Mouse (Mus musculus): Measurements from ENCODE around the gene Il25.

Gene Il25

DNA sequence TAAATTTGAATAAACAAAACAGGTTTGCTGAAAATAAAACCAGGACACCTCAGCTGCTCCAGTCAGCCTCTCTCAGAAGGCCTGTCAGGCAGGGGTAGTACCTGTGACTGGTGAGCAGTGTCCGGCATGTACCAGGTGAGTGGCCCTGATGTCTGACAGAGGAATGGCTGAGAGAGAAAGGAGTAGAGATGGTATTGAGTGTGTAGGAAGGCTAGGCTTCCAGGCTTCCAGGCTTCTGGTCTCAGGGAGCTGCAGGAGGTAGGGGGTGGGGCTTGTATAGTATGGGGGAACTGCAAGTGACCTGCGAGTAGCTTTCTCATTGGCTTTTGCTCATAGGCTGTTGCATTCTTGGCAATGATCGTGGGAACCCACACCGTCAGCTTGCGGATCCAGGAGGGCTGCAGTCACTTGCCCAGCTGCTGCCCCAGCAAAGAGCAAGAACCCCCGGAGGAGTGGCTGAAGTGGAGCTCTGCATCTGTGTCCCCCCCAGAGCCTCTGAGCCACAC lies at the start of gene Il25:
TSS of gene Il25 (plus strand) at position 51 of the 506 bp plus-strand sequence.
- DNase-seq (ENCODE audit: low read depth, low spot score): no peak

DNA sequence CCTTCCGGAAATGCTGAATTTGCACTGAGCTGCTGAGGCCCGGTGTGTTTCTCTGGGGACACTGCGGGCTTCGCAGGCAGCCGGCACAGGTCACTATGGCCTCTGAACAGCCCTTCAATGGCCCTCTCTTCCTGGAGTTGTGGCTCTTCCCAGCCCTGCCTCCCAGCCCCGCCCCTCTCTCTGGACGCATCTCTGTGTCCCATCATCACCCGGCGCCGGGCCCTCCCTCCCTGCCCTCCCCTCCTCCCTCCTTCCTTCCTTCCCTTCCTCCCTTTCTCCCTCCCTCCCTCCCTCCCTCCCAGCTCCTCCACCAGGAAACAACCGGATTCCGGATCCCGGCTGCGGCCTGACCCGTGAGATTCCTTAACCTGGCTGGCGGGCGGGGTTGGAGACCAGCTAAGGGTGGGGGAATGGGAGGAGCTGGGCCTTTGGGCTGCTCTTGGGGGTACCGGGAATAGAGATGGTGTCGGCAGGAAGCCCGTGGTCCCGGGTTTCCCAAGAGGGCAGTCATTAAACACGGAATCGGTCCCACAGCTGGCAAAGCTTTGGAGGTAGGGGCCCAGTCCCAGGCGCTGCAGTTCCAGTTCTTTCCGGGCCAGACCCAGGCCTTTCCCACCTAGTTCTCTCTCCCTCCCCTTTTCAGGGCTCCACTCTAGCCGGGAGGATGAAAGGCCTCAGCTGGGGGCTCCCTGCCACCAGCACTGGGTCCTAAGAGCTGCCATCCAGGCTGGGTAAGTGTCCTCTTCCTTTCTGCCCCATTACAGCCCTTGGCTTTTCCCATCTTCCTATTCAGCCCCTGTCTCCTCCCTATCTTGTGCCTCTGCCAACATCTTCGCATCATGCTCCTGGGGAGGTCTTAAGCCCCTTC lies 49.1 kb upstream of the Il25 start, which contains the start of the genes Bcl2l2 and Gm20521:
TSS of gene Bcl2l2 (plus strand) at position 224 of the 868 bp plus-strand sequence.
TSS of gene Gm20521 (plus strand) at position 288 of the 868 bp plus-strand sequence.
- DNase-seq (ENCODE audit: low read depth, low spot score): peak; percentile 64

DNA sequence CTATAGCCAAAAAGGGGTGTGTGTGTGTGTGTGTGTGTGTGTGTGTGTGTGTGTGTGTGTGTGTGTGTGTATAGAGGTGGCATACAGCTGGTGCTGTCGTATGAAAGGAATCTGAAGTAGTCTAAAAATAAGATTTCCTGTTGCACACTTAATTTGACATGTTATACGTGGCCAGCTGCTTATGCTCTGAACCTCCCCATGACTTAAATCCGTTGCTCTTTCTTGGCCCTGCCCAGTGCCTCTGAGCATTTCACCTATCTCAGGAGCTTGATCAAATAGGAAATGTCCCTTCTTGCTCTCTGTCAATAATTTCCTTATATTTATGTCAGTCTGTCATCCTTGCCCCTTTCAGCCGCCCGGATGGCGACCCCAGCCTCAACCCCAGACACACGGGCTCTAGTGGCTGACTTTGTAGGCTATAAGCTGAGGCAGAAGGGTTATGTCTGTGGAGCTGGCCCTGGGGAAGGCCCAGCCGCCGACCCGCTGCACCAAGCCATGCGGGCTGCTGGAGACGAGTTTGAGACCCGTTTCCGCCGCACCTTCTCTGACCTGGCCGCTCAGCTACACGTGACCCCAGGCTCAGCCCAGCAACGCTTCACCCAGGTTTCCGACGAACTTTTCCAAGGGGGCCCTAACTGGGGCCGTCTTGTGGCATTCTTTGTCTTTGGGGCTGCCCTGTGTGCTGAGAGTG lies 48.3 kb upstream of the Il25 start:
- no peak for DNase-seq (ENCODE audit: low read depth, low spot score)

DNA sequence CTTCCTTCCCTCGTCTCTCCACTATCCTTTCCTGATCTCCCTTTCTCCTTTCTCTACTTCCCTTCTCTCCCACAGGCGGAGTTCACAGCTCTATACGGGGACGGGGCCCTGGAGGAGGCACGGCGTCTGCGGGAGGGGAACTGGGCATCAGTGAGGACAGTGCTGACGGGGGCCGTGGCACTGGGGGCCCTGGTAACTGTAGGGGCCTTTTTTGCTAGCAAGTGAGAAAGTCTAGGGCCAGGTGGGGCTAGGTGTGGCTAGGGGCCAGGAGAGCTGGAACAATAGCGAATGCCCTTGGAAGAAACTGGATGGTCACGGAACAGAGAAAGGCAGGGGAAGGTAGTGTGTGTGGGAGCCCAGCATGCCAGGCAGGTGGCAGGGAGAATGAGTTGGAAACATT lies 47.2 kb upstream of the Il25 start:
- no peak for DNase-seq (ENCODE audit: low read depth, low spot score)

DNA sequence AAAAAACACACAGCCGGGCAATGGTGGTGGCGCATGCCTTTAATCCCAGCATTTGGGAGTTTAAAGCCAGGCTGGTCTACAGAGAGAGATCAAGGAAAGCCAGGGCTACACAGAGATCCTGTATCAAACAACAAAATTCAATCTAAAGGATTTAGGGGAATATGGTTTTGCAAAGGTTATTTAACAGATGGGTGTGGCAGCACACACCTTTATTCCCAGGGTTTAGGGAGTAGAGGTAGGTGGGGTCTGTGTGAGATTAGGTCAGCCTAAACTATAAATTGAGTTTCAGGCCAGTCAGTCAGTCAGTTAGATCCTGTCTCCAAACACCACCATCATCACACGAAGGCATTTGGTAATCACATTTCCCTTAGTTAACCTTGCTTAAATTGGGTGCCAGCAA lies 40.3 kb upstream of the Il25 start, which contains the start of gene Pabpn1:
TSS of gene Pabpn1 (plus strand) at position 301 of the 400 bp plus-strand sequence.
- DNase-seq (ENCODE audit: low read depth, low spot score): no peak

DNA sequence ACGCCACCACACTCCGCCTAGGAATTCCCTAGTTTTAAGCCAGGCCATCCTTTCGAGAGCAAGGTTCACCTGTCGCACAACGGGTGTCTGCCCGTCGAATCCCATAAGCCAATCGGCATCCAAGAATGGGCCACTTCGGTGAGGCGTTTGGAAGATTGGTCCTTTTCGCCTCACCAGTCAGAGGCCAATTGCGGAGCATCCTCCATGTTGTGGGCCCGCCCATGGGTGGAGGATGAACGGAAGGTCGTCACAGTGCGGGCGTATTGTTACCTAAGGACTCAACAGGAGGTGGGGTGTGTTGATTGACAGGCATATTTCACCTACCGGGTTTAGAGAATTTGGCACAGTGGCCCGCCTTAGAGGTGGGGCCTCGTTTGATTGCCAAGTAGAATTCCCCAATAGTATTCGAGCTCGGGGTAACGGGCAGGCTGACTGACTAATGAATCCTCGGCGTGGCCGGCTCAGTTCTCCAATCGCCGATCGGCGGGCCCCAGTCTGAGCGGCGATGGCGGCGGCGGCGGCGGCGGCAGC lies 38.8 kb upstream of the Il25 start:
- DNase-seq (ENCODE audit: low read depth, low spot score): peak; percentile 98

DNA sequence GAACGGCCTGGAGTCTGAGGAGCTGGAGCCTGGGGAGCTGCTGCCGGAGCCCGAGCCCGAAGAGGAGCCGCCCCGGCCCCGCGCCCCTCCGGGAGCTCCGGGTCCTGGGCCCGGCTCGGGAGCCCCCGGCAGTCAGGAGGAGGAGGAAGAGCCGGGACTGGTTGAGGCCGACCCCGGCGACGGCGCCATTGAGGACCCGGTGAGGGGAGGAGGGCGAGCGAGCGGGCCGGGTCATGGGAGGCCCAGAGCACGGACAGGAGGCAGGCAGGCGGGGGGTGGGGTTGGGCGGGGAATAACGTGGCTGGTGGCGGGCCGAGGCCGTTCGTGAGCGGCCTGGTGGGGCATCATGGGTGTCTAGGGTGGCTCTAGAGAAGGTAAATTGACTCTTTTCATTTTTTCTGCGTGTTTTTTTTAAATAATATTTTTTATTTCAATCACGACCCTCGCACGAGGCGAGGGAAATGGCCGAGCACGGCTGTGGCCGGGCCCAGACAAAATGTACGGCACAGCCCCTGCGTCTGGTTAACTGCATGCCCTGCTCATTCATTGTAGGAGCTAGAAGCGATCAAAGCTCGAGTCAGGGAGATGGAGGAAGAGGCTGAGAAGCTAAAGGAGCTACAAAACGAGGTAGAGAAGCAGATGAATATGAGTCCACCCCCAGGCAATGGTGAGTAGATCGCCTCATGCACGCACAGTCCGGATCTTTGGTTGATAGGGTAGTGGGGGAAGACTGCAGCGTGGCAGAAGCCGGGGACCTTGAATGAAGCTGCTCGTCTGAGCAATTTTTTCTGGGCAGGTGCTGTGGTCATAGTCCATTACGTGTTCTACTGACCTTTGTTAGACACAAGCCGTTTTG lies 38.0 kb upstream of the Il25 start:
- DNase-seq (ENCODE audit: low read depth, low spot score): peak; percentile 69

DNA sequence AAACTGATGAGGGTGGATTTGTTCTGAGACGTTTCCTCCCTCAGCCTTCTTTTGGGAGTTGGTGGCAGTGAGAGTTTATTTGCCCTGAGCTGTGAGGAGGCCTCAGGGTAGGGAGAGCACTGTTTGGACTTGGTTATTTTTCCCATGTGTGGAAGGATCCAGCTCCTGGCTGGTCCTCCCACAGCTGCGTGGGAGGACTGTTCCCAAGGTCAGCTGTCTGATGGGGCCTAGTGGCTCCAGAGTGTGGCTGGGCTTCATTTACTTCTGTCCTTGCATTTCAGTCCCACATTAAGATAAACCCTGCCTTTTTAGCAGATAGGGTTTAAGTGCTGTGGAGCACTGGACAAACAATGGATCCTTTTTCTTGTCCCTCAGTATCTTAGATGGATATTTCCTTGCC lies 35.0 kb upstream of the Il25 start:
- no peak for DNase-seq (ENCODE audit: low read depth, low spot score)

DNA sequence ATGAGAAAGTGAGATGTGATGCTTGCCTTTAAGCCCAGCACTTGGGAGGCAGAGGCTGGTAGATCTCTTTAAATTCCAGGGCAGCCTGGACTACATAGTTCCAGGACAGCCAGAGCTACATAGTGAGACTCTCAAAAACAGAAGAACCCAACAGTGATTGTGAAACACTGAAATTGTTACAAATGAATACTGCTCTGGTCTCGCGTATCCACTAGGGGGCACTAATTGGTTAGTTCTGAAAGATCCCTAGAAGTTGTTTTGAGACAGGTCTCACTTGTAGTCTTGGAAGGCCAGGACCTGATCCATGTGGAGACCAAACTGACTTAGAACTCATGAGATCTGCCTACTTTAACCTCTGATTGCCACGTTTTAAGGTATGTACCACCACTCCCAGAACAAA lies 32.1 kb upstream of the Il25 start:
- DNase-seq (ENCODE audit: low read depth, low spot score): peak; percentile 82

DNA sequence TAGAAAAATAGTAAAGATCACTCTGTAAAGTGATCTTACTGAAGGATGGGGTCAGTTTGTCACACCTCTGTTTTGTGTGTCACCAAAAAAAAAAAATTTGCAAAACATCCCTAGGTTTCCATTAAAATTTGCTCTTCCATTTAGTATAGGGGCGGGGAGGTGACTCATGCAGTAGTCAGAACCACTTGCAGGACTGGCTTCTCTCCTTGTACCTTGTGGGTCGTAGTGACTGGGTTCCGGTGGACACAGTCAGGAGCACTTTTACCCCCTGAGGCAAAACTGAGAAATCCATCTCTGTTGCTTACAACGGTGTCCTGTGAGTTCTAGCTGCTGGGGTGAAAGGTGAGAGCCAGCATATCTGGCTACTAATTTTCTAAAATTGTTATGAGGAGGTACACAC lies 28.9 kb upstream of the Il25 start:
- no peak for DNase-seq (ENCODE audit: low read depth, low spot score)

DNA sequence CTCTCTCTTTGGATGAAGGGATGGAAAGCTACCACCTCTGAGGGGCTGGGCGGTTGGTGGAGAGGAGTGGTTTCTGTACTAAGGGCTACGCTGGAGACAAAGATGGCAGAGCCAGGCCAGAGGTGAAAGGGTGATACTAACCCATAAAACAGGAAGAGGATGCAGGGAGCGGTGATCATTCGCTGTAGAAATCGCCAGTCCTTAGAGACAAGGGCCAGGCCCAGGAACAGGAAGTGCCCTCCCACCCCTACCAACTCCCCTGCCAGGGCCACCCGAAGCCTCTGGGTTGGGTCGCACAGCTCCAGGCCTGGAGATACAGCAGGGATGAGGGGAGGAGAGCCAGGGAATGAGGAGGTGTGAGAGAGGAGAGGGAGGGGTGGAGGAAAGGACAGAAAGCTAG lies 23.8 kb upstream of the Il25 start:
- no peak for DNase-seq (ENCODE audit: low read depth, low spot score)

DNA sequence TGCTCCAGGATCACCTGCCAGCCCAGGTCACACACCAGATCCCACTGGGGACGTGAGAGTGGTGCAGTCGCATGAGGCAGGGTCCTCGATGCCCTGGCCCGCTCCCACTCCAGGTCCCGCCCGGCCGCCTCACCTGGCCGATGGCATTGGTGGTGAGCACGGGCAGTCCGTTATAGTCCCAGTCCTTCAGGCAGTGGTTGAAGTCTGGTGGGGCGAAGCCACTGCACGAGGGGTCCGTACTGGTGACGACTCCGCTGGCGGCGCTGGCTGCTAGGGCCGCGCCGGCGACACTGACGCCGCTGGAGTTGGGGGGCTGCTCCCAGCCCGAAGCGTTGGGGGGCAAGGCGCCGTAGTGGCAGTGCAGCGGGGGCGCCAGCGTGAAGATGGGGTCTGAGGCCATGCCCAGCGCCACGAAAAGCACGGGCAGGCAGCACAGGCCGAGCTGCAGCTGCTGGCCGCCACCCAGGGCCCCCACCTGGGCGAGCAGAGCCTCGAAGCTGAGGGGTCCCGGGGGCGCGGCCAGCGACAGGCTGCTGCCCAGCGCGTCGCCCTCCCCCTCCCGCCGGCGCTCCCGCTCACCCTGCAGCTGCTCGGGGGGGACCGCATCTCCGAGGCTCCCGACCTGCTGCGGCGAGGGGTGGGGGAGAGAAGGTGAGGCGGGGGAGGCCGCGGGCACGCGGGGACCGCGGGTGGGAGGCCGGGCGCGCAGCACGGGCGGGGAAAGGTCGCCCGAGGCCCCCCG lies 20.2 kb upstream of the Il25 start:
- peak; percentile 35 for DNase-seq (ENCODE audit: low read depth, low spot score)

DNA sequence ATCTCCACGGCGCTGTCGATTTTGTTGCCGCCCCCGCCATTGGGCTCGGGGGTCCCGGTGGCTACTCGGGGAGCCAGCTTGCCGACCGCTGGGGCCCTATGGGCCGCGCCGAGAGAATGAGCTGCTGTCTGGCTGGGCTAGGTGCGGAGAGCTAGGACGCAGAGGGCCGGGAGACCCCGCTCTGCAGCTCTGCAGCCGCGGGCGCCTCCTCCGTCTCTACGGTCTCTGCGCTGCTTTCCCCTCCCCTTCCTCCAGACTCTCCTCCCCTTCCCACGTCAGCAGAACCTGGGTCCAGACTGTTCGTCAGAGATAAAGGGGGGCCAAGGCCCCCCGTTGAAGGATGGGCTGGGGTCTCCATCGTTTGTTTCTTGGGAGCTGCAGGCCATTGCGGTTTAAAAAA lies 19.6 kb upstream of the Il25 start, which contains the start of gene Slc22a17:
TSS of gene Slc22a17 (minus strand) at position 247 of the 400 bp plus-strand sequence.
- DNase-seq (ENCODE audit: low read depth, low spot score): peak; percentile 72

DNA sequence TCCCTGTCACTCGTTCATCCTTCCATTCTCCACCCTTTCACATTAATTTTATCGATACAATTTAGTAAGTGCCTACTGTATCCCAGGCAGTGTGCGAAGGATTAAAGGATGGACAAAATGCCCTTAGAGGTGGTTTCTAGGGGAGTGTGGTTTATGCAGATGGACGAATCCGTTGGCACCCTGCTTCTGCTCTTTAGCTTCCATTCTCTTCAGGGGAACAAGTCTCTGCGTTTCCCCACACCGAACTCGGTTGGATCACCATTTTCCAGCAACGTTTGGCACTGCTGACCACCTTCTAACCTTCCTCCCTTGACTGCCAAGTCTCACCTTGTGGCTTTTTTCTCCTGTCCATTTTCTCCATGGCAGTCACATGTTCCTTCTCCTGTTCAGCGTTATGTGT lies 19.2 kb upstream of the Il25 start:
- no peak for DNase-seq (ENCODE audit: low read depth, low spot score)

DNA sequence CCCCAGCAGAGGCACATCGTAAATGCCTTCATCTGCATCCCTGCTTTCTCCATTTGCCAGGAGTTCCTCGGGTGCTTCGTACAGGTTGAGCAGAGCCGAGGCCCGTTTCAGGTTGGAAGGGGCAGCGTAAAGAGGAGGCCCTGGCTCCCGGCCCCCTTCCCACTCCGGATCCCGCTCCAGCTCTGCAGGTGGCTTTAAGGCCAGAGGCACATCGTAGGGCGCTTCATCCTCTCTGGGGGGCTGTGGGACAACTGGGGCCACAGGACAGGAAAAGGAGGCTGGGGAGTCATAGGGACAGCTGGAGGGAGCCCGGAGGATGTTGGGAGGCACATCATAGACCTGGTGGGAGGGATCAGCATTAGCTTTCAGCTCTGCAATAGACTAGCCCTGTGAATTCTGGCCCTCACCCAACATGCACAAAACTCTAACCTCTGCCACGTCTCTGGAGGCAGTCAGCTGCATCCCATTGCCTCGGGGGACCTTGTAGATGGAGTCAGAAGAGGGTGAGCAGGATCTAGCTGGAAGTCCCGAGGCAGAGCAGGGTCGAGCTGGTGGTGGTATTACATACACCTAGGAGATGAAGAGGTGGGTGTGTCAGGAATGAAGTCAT lies 12.3 kb upstream of the Il25 start:
- DNase-seq (ENCODE audit: low read depth, low spot score): no peak

DNA sequence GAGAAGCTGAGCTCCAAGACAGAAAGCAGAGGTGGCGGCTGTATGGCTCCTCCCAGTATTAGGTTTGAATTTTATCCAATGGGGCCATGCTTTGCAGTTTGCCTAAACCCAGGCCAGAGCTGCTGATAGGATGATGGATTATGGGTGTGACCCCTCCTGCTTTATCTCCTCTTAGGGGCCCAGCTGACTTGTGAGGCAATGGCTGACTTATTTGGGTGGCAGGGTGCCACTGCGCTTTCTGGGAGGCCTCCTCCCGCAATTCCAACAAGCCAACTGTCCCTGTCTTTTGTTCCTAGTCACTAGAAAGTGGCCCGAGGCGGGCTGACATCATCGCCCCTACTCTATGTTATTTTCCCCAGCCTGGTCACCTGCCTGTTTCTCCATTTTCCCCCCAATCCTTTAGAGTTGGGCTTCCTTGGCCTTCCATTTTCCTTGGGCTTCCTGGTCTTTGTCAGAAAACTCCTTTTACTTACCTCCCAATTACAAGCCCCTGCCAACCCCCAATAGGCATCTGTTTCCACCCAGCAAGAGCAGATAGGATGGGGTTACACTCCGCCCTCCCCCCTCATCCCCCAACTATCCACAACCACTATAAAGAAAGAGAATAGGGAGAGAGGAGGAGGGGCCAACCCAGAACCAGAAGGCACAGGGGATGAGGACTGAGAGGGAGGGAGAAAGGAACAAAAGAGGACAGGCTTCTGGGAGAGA lies 7.7 kb upstream of the Il25 start:
- no peak for DNase-seq (ENCODE audit: low read depth, low spot score)

DNA sequence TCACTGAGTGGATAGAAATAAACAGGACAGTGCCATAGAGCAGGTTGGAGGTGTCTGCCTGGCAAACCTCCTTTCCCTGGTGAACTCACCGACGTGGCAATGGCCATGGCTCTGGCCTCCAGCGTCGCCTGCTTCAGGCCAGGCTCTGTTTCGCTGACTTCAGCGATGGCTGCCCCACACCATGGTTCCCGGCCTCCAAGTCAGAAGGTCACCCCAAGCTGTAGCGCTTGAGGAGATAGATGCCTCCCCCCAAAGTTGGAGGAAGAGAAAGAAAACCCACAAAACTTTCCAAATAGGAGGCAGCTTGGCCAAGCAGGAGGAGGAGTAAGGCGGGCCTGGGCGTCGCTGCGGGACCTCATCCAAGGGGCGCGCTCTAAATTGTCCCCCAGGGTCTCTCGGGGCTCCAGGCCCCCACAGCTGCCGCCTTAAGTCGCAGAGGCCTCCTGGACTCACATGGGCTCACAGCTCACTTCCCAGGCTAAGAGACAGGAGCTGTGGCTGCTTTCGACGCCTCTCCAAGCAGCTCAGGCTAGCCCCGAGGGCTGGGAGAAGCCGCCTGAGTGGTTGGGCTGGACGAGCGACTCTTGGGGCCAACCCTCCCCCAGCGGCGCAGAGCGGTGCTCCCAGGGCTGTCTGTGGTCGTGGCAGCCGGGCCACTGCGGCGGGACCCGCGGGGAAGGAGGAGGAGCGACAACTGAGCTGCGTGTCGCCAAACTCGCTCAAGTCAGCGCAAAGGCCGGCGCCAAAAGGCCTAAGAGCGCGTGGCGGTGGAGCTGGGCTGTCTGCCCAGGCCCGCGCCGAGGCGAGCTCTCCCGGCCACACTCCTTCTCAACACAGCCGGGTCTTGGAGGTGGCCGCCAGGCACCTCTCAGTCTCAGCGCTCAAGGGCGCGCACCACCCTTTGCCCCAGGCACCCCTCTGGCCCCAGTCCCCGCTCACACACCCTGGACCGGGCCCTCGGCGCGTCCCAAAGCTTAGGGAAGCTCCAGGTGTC lies 6.8 kb upstream of the Il25 start, which contains the start of gene Efs:
TSS of gene Efs (minus strand) at position 778 of the 994 bp plus-strand sequence.
- no peak for DNase-seq (ENCODE audit: low read depth, low spot score)

All from CD4-positive, CD25-positive, alpha-beta regulatory T cell, adult 2 months (primary cell).